Mouse (Mus musculus) midbrain, postnatal 0 days (tissue): ENCODE results near the gene Gfod2. TPM values are rescaled to one million over a fixed set of nuclear protein-coding genes. Genes with fewer than 3 reads are reported as not detected.

Experiments
- ATAC-seq: fragments of 200-750 bp; cut with Nextera tagmentation; 2 replicates; pipeline ENCODE4 v1.8.0; 2017; ENCODE audit warnings: moderate number of reproducible peaks, mild to moderate bottlenecking, moderate TSS enrichment, moderate library complexity; ENCODE audit not compliant: low FRiP score
- DNase-seq: peaks from one replicate; pipeline ENCODE4 v3.0.0-alpha.2; 2015; ENCODE audit warnings: low spot score
- H3K27ac ChIP-seq: fragments of 300-500 bp; sonication (generic); 2 replicates; pipeline ENCODE4 v1.5.1; 2014; ENCODE audit warnings: low read depth, mild to moderate bottlenecking, low read length, mixed read lengths
- H3K27me3 ChIP-seq: fragments of 300-500 bp; sonication (generic); 2 replicates; pipeline ENCODE4 v1.6.1; 2014; ENCODE audit warnings: low read length, control low read depth, mixed read lengths; ENCODE audit not compliant: insufficient read depth
- H3K36me3 ChIP-seq: fragments of 300-500 bp; sonication (generic); 2 replicates; pipeline ENCODE4 v1.6.1; 2014; ENCODE audit warnings: low read length, control low read depth, mixed read lengths; ENCODE audit not compliant: insufficient read depth
- H3K4me1 ChIP-seq: fragments of 300-500 bp; sonication (generic); 2 replicates; pipeline ENCODE4 v1.6.1; 2014; ENCODE audit warnings: mild to moderate bottlenecking, control low read depth, antibody characterized with exemption, low read length, mixed read lengths; ENCODE audit not compliant: insufficient read depth
- H3K4me2 ChIP-seq: fragments of 300-500 bp; sonication (generic); 2 replicates; pipeline ENCODE4 v1.6.1; 2014; ENCODE audit warnings: low read depth, mild to moderate bottlenecking, low read length, mixed read lengths; ENCODE audit not compliant: poor library complexity, severe bottlenecking
- H3K4me3 ChIP-seq: fragments of 300-500 bp; sonication (generic); 2 replicates; pipeline ENCODE4 v1.5.1; 2014; ENCODE audit warnings: low read depth, mild to moderate bottlenecking, low read length, moderate library complexity
- H3K9ac ChIP-seq: fragments of 300-500 bp; sonication (generic); replicated peaks from 2 replicates; pipeline ENCODE4 v1.6.1; 2014; ENCODE audit warnings: mild to moderate bottlenecking, low read length, moderate library complexity, mixed read lengths; ENCODE audit not compliant: poor library complexity, severe bottlenecking
- H3K9me3 ChIP-seq: fragments of 300-500 bp; sonication (generic); 2 replicates; pipeline ENCODE4 v1.6.1; 2016; ENCODE audit warnings: low read length, control low read depth
- CTCF ChIP-seq: IDR thresholded peaks from 2 replicates; pipeline ENCODE4 v1.5.1; 2016; ENCODE audit warnings: antibody characterized with exemption, mild to moderate bottlenecking
- WGBS: fragments of 180-500 bp; shearing (Covaris S2); extraction: QIAGEN DNeasy Blood & Tissue Kit; methylation state at CpG from one replicate; pipeline ENCODE4 v1.1.7; 2014; 5-methylcytosine and 5-hydroxymethylcytosine counted together
- polyA plus RNA-seq: library from polyadenylated mRNA; unstranded; fragments of >200 nt; fragmentation: Nextera tagmentation; extraction: Ambion mirVana; gene quantifications from 2 replicates; pipeline ENCODE4 v1.2.1, GENCODE M21; 2015
- total RNA-seq: library from RNA; depleted of rRNA; stranded (reverse); fragments of >200 nt; gene quantifications from 2 replicates; pipeline ENCODE4 v1.2.3, GENCODE M21; 2014

Gene Gfod2
- total and polyA plus RNA-seq, 2 experiments from 2014 or later = 64.7 to 67.9 TPM

DNA sequence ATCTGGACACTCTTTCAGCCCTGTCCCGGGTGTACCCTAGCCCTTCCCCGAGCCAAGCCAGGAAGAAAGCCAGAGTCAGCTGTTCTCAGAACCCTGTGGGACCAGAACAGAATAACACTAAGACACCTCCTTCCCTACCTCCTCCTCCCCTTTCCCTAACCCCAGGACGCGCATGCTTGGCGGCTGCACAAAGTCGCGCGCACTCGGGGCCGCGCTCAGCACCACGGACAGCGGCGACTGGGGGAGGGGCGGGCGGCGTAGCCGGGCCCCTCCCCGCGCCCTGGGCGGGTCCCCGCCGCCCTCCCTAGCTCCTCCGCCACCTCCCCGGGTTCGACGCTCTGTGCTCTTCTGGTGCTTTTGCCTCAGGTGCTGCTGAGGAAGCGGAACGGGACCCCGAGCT is 64.8 kb downstream of the Gfod2 start:
- no peak for TF ChIP-seq CTCF
- WGBS = 1% methylated on average over 17 of the region's 30 CpGs
- ATAC-seq = peak; percentile 71

DNA sequence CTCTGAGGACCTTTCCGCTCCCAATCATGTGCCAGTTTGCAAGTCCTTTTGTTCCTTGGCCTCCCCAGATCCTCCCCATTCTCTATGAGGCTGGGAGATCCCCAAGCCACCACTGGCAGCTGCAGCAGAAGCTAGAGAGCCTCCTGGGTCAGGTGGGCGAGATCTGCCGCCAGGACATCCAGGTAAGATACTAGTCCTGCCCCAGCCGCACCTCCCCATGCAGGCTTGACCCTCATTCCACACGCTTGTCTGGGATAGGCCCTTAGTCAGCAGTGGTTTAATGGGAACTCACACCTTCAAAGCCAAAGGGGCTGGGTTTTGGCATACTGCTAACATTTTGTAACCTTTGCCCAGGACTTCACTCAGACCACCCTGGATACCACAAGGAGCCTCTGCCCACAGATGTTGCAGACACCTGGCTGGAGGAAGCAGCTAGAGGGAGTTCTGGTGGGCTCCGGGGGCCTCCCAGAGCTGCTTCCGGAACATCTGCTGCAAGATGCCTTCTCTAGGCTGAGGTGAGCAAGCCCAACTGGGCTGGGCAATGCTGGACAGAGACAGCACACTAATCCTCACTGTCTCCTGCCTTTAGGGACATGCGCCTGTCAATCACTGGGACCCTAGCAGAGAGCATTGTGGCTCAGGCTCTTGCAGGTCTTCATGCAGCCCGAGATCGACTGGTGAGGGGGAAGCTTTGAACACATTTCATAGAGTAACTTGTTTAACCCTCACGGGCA is 65.8 kb downstream of the Gfod2 start:
- no peak for TF ChIP-seq CTCF
- Histone ChIP-seq H3K27me3 (no peaks in the 10 kb centered on the region), H3K27ac (no peak overlapping the region), H3K9me3 (no peaks in the 10 kb centered on the region), H3K4me1 (peaks cover 7% of the 10 kb centered on the region), H3K4me2 (no peak overlapping the region), H3K4me3 (no peak overlapping the region), H3K36me3 (peaks cover 12% of the 10 kb centered on the region), H3K9ac (no peak overlapping the region)
- DNase-seq (no peak), ATAC-seq (no peak)
- WGBS = 95% methylated on average over 11 of the region's 11 CpGs

More for the DNA sequence above, 64.8 kb downstream of the Gfod2 start:
- Histone ChIP-seq H3K4me2 (peak overlapping the region; percentile 81), H3K9ac (peak overlapping the region; percentile 94), H3K27ac (peak overlapping the region; percentile 91), H3K4me1 (peaks cover 7% of the 10 kb centered on the region), H3K27me3 (no peaks in the 10 kb centered on the region), H3K4me3 (peak overlapping the region; percentile 71), H3K36me3 (peaks cover 21% of the 10 kb centered on the region), H3K9me3 (no peaks in the 10 kb centered on the region)
- DNase-seq = peak; percentile 79

DNA sequence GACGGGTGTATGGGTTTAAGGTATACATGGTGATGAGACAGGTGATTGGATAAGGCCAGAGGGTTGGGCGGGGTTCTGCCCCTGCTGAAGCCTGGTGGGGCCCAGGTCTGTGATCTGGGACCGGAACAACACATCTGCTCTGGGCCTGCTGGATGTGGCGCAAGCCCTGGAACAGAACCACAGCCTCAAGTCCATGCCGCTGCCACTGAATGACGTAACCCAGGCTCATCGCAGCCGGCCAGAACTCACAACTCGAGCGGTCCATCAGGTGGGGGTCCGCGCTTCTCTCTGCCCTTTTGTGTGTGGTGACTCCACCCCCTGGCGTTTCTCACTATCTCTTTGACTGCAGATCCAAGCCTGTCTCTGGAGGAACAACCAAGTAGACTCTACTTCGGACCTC is 67.5 kb downstream of the Gfod2 start:
- H3K4me1 ChIP-seq = peaks cover 7% of the 10 kb centered on the region
- H3K27me3 ChIP-seq = no peaks in the 10 kb centered on the region
- H3K36me3 ChIP-seq = no peaks in the 10 kb centered on the region
- DNase-seq (no peak), ATAC-seq (no peak)
- WGBS = 87% methylated on average over 14 of the region's 14 CpGs
- H3K4me3 ChIP-seq = no peak overlapping the region
- no peak overlapping the region for H3K9ac ChIP-seq
- no peak for TF ChIP-seq CTCF
- H3K27ac ChIP-seq = no peak overlapping the region
- H3K9me3 ChIP-seq = no peaks in the 10 kb centered on the region
- no peak overlapping the region for H3K4me2 ChIP-seq

DNA sequence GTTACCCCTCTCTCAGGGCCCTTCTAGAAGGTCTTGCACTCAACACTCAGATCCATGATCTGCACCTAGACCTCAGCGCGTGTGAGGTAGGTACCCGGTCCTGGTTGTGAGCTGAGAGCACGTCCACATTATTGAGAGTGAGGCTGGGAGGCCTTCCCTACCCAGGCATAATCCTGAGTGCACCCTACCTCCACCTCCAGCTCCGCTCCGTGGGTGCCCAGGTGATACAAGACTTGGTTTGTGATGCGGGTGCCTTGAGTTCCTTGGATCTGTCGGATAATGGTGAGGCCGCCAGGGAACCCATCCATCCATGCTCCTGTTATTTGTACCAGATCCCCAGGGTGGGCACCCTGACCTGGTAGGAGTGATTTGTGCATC is 68.5 kb downstream of the Gfod2 start:
- TF ChIP-seq CTCF = no peak
- Histone ChIP-seq H3K27ac (no peak overlapping the region), H3K27me3 (no peaks in the 10 kb centered on the region), H3K9me3 (no peaks in the 10 kb centered on the region), H3K4me2 (no peak overlapping the region), H3K9ac (no peak overlapping the region), H3K4me1 (peaks cover under 1% of the 10 kb centered on the region; the same call in 1 of the 2 replicates), H3K4me3 (no peak overlapping the region), H3K36me3 (no peaks in the 10 kb centered on the region)
- 91% methylated on average over 9 of the region's 9 CpGs for WGBS
- DNase-seq = no peak
- no peak for ATAC-seq

DNA sequence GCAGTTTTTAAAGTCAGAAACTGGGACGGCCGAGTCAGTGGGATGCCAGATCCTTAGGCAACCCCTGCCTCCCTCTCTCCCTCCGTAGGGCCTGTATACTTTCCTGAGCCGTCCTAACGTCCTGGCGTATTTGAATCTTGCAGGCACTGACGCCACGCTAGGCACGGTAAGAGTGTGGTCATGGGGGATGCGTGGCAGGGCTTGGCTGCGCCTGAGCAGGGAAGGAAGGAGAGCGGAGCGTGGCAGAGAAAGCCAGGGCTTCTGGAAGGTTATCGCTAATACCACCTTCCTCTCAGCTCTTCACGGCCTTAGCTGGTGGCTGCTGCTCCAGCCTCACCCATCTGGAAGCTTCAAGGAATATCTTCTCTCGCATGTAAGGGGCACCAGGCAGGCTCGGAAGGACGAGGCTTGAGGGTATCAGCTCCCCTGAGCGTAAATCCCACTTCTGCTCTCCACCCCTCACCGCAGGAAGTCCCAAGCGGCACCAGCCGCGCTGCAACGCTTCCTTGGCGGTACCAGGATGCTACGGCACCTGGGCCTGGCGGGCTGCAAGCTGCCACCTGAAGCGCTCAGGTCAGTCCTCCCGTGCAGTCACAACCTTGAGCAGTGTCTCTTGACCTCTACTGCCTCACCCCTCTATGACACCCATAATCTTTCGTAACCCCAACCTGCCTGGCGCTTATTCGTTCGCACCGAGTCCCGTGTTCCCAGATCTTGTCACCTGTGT is 69.0 kb downstream of the Gfod2 start:
- peaks cover under 1% of the 10 kb centered on the region; the same call in 1 of the 2 replicates for H3K36me3 ChIP-seq
- no peaks in the 10 kb centered on the region for H3K27me3 ChIP-seq
- no peak overlapping the region for H3K27ac ChIP-seq
- DNase-seq (no peak), ATAC-seq (no peak)
- H3K4me3 ChIP-seq = no peak overlapping the region
- no peak for TF ChIP-seq CTCF
- H3K4me1 ChIP-seq = no peaks in the 10 kb centered on the region
- 57% methylated on average over 35 of the region's 35 CpGs for WGBS
- H3K9me3 ChIP-seq = no peaks in the 10 kb centered on the region
- no peak overlapping the region for H3K4me2 ChIP-seq
- no peak overlapping the region for H3K9ac ChIP-seq

DNA sequence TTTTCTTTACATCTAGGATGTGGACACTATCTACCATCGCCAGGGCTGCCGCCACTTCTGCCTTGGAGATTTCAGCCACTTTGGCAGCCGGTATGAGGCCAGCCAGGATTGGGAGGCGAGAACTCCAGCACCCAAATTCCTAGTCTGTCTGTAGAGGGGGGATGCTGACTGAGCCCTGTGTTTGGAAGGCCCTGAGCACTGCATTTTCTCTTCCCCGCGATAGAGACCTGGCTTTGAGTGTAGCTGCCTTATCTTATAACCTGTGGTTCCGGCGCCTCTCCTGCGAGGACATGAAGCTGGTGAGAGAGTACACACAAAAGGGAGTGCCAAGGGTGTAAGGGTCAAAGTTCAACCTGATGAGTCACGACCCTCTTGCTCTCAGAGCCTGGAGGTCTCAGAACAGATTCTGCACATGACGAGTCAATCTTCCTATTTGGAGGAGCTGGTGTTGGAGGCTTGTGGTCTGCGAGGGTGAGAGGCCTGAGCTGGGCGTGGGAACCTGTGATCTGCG is 70.2 kb downstream of the Gfod2 start:
- Histone ChIP-seq H3K4me3 (no peak overlapping the region), H3K4me2 (no peak overlapping the region), H3K36me3 (peaks cover 10% of the 10 kb centered on the region), H3K9me3 (no peaks in the 10 kb centered on the region), H3K9ac (no peak overlapping the region), H3K4me1 (no peaks in the 10 kb centered on the region), H3K27ac (no peak overlapping the region), H3K27me3 (no peaks in the 10 kb centered on the region)
- TF ChIP-seq CTCF = no peak
- WGBS = 64% methylated on average over 14 of the region's 14 CpGs
- DNase-seq = no peak
- no peak for ATAC-seq
